Mouse (Mus musculus) liver, postnatal 0 days (tissue): ENCODE measurements around the gene Pth1r.

Experiments used
- CTCF ChIP-seq: sonication (generic); IDR thresholded peaks from 2 replicates; pipeline ENCODE4 v1.5.1; 2016; ENCODE audit warnings: antibody characterized with exemption, low read depth
- EP300 ChIP-seq: IDR thresholded peaks from 2 replicates; pipeline ENCODE4 v1.6.1; 2016; ENCODE audit warnings: antibody characterized with exemption, low read depth, mild to moderate bottlenecking

- TF ChIP-seq CTCF (no peak), EP300 (no peak)
These were observed 21.2 kb downstream of the Pth1r start for GRCm38 (mm10) chr9:110725721-110726135.
